Mouse (Mus musculus): ENCODE measurements around the gene Abhd12b.

Abhd12b gene

DNA sequence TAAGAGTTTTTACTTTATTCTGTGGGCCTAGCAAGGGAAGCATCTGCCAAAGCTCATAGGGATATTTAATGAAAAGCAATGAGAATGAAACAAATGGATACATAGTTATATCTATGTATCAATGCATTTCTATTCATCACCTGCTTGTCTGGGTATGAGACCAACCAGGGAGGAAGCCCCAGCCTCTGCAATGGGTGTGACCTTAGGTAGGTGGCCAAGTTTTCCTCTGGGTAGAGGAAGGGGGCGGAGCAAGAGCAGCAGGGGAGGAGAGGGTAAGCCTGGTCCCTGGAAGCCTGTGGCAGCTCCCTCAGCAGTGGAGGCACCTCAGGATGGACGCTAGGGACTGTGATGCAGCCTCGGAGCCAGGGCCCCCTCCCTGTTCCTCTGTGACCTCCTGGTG, at the start of gene Abhd12b:
TSS of gene Abhd12b (plus strand) at position 301 of the 400 bp plus-strand sequence.
- no peak for DNase-seq (ENCODE audit: low spot score)

GRCm38 (mm10) chr12:70104199-70104598, 49.7 kb upstream of the Abhd12b start:
- no peak for DNase-seq (ENCODE audit: low spot score)

DNA sequence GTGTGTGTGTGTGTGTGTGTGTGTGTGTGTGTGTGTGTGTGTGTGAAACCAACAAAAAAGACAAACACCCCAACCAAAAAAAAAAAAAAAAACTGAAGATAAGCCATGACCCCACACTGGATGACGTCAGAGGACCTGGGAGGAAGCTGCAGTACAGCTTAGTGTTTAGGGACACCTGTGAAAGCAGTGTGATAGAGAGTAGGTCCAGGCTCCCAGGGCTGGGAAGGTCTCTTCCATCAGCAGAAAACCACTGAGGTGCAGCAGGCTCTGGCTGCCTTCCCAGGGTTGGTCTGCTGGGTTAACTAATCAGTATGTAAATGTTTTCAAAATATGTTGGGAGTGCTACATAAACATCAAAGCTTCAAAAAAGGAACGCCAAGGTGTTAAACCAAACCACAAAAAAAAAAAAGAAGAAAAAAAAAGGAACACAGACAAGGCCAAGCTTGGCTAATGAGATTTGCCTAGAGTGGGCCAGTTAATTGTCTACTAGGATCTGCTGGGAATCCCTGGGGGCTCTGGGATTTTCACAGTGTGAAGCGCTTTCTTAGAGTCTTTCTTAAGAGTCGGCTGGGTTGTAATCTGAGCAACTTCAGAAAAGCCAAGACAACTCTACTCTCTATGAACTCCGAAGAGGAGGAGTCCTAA, 49.0 kb upstream of the Abhd12b start:
- DNase-seq (ENCODE audit: low spot score): peak; percentile 21

DNA sequence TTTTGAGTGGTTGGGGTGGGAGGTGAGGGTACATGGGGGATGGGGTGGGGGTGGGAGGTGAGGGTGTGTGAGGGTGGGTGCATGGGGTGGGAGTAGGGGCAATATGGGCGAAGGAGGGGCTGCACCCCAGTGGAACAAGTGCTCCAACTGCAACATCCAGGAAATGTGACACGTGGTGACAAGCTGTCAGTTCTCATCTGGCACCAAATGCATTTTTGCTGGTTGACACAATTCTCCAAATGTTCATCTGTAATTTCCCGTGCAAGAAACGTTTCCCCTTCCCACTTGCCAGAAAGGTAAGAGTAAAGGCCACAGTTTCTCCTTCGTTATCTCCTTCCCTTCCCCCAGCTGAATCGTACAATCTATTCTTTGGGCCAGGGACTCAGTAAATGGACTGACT, 48.1 kb upstream of the Abhd12b start:
- DNase-seq (ENCODE audit: low spot score): no peak

DNA sequence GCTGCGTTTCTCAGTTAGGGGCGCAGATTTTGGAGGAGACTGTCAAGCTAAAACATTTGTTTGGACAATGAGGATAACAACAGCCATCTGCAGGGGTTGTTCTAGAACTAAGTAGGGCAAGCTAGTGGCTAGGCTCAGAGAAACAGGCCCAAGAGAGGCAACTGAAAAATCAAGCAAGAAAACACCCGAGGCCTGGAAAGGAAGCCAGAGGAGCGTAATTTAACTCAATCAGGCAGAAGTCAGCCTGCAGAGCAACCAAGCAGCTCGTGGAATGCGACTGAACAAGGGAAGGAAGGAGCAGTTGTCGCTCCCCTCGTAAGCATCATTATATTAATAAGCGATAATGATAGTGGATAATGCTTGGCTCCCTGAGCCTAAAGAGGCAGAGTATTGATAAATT, 47.4 kb upstream of the Abhd12b start:
- DNase-seq (ENCODE audit: low spot score): no peak

- DNase-seq (ENCODE audit: low spot score): no peak
Measured at GRCm38 (mm10) chr12:70108104-70108503, 45.8 kb upstream of the Abhd12b start.

DNA sequence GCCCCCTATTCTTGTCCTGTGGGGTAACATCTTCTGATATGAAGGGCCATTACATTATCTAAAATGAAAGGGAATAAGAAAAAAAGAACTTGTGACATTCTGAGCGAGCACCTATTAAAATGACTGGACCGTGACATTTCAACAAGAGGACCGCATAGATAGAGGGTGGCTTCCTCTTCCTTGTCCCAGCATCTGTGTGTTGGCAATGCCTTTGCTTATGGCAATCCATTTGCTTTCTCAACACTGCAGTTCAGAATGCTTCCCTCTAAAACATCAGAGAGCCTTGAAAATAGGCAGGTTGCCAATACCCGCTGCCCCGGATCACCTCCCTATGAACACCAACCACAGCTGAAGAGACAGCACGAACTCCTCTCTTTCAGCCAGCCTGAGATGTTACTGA, 44.0 kb upstream of the Abhd12b start:
- no peak for DNase-seq (ENCODE audit: low spot score)

DNA sequence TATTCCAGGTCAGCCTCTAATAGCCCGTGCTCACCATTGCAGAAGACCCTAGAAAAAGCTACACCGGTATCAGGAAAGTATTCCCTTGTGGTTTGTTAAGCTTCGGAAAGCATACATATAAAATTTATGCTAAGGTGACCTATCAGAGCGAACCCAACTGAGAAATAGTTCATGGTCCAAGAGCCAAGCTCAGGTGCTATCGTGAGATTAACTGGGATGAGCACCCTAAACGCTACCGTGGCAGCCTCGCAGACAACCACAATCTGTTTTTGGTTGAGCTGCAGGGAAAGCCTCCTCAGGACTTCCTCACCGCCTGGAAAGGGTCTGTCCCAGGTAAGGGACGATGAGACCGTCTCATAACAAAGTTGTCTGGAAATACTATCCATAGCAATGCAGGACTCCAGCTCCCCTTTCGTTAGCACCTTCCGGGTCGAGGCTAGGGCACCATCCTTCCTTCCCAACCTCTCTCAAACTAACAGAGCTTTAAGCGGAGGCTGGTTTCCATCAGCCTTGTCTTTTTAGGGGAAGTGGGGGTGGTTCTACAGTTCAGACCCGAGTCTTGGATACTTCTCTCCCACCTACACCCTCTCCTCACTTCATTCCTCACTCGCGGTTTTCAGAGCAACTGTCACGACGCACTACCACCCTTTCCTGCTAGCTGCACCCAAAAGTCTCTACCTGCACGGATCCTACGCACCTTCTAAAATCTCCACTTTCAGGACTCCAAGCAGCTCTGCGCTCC, 43.4 kb upstream of the Abhd12b start:
- no peak for DNase-seq (ENCODE audit: low spot score)

- no peak for DNase-seq (ENCODE audit: low spot score)
Measured at GRCm38 (mm10) chr12:70111117-70111366, 42.9 kb upstream of the Abhd12b start.

GRCm38 (mm10) chr12:70111367-70112089, 42.4 kb upstream of the Abhd12b start:
- DNase-seq (ENCODE audit: low spot score): peak; percentile 74

DNA sequence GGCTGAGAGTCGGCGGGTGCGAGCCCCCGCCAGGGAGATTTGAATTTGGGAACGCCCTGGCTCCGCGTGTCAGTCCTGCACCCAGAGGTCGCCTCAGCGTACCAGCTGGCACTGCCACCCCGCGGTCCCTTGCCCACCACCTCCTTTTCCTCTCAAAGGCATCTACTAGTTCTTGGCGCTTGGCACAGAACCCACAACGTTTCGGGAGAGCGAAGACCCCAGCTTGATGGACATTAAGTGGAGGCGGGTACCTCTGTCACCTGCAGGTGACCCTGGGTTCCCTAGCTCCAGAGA, 41.9 kb upstream of the Abhd12b start:
- no peak for DNase-seq (ENCODE audit: low spot score)

DNA sequence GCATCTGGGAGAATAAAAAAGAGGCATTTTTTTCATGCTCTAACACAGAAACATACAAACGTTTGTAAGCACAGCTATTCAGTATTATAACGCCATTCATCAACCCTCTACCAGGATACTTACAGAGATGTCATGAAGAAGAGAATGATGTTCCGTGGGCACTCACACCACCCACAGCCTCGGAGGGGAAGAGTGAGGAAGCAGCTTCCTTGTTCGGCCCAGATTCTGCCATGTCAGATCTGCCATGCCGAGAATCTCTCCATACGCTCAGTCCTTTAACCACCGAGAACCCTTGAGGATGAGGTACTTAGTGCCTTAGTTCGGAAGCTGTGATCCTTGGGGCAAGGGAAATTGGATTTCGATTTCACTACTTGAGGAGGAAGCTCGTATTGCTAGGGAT, 40.6 kb upstream of the Abhd12b start, which contains the start of gene Nin:
TSS of gene Nin (minus strand) at position 367 of the 400 bp plus-strand sequence.
- DNase-seq (ENCODE audit: low spot score): no peak

- DNase-seq (ENCODE audit: low spot score): no peak
Measured at GRCm38 (mm10) chr12:70117146-70117545, 36.8 kb upstream of the Abhd12b start.

DNA sequence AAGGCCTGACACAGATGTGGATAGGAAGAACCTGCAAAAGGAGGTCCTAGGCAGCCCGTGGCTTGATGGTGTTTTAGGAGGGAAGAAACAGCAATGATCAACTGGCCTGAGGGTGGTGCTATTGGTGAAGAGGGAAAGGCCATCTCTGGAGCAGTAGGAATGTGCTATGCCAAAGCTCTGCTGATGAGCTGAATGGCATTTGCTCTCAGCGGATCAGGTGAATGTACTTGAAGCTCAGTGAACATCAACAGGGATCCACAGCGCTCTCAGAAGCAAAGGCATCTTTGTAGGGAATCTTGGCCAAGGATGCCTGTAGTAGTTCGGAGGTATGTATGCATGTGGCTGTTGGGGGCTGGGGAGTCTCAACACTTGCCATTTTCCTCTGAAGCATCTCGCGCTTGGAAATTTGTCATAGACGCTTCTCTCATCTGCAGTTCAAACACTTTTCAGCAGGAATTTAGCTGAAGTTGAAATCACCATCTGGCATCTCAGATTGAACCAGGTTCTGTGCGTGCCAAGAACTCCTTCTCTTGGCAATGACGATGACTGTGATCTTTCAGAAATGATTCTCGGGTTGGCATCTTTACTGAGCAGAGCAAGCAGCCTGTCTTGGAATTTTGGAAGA, 35.1 kb upstream of the Abhd12b start:
- DNase-seq (ENCODE audit: low spot score): no peak

DNA sequence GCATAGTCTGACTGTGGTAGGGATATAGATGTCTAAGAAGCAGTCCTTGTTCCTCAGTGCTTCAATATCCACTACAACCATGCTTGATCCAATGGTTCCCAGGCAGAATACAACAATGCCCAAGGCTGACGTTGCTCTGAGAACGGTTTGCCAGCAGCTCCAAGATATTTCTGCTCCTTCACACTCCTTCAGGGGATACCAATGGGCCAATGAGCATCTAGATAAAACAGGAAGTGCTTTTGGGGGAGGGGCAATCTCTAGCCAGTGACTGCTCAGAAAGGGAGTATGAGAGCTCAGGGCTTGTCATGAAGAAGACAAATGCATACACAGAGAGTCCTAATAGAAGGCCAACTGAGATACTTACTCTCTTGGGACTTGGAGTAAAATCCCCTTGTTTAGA, 34.4 kb upstream of the Abhd12b start:
- no peak for DNase-seq (ENCODE audit: low spot score)

- DNase-seq (ENCODE audit: low spot score): no peak
Measured at GRCm38 (mm10) chr12:70126626-70127025, 27.3 kb upstream of the Abhd12b start.

- DNase-seq (ENCODE audit: low spot score): no peak
Measured at GRCm38 (mm10) chr12:70129105-70129504, 24.8 kb upstream of the Abhd12b start.

GRCm38 (mm10) chr12:70131042-70131675, 22.8 kb upstream of the Abhd12b start:
- DNase-seq (ENCODE audit: low spot score): no peak

DNA sequence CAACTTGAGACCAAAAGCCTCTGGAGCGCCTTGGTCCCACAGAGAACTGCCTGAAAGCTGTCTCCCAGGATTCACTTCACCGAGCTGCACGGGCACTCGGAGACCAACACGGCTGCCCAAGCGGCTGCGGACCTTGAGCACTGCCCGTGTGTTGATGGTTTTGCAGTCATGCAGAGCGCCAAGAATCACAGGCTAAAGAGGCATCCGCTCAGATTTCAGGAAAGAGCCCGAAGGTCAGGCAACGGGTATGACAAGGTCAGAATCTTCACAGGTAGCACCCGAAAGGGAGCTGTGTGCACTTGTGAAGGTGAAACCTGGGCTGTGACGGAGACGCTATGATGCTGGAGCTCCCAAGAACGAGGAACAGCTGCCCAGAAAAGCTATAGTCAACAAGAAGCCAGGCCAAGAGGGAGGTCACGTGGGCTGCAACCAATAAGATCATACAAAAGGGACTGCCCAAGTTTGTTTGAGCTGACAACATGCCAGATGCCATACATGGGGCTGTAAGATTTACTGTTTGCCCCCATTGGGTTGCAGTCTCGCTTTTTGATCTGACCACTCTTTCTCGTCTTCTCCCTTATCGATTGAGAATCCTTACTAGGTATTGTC, 19.2 kb upstream of the Abhd12b start:
- no peak for DNase-seq (ENCODE audit: low spot score)

DNA sequence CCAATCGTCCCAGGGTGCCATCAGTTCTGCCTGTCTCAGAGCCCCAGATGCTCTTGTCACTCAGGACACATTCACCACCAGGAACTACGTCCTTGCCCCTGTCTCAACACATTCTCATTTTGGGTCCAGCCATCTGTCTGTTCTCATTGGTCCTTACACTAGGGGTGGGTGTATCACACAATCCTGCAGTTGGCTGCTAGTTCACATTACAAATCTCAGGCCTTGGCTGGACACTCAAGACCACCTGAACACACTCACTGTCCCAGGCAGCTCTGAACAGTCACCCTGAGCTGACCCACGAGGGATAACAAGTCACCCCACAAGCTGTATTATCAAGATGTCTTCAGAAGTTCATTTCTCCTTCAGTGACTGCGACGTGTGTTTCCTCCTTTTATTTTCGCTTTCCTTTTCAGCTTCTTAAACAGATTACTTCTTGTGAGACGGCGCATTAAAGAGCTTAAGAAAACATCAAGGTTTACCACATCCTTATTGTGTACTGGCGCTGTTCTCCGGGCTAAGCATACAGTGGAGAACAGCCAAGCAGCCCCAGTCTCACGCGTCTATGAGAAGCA, 17.7 kb upstream of the Abhd12b start:
- DNase-seq (ENCODE audit: low spot score): no peak

GRCm38 (mm10) chr12:70137095-70137494, 16.8 kb upstream of the Abhd12b start:
- DNase-seq (ENCODE audit: low spot score): no peak

GRCm38 (mm10) chr12:70137626-70138025, 16.3 kb upstream of the Abhd12b start:
- DNase-seq (ENCODE audit: low spot score): no peak
